Mouse (Mus musculus) neural tube, embryonic 15.5 days (tissue): ENCODE results near the gene Fndc9. TPM values are rescaled to one million over a fixed set of nuclear protein-coding genes. Genes with fewer than 3 reads are reported as not detected.

ENCODE experiments used
- ATAC-seq: fragments of 200-750 bp; cut with Nextera tagmentation; 2 replicates; pipeline ENCODE4 v1.8.0; 2017; ENCODE audit warnings: mild to moderate bottlenecking, moderate TSS enrichment, moderate library complexity; ENCODE audit not compliant: low FRiP score
- H3K27ac ChIP-seq: fragments of 300-500 bp; sonication (generic); replicated peaks from 2 replicates; pipeline ENCODE4 v1.5.1; 2015; ENCODE audit warnings: mild to moderate bottlenecking, inconsistent platforms
- H3K27me3 ChIP-seq: fragments of 300-500 bp; sonication (generic); replicated peaks from 2 replicates; pipeline ENCODE4 v1.6.1; 2015; ENCODE audit warnings: inconsistent platforms
- H3K36me3 ChIP-seq: fragments of 300-500 bp; sonication (generic); 2 replicates; pipeline ENCODE4 v1.6.1; 2015; ENCODE audit warnings: inconsistent platforms
- H3K4me1 ChIP-seq: fragments of 300-500 bp; sonication (generic); 2 replicates; pipeline ENCODE4 v1.6.1; 2015; ENCODE audit warnings: inconsistent platforms
- H3K4me2 ChIP-seq: fragments of 300-500 bp; sonication (generic); 2 replicates; pipeline ENCODE4 v1.6.1; 2015; ENCODE audit warnings: inconsistent platforms, mild to moderate bottlenecking, moderate library complexity
- H3K4me3 ChIP-seq: fragments of 300-500 bp; sonication (generic); replicated peaks from 2 replicates; pipeline ENCODE4 v1.5.1; 2015; ENCODE audit warnings: mild to moderate bottlenecking, inconsistent platforms
- H3K9ac ChIP-seq: fragments of 300-500 bp; sonication (generic); replicated peaks from 2 replicates; pipeline ENCODE4 v1.6.1; 2015; ENCODE audit warnings: mild to moderate bottlenecking, inconsistent platforms
- H3K9me3 ChIP-seq: fragments of 300-500 bp; sonication (generic); replicated peaks from 2 replicates; pipeline ENCODE4 v1.6.1; 2016; ENCODE audit warnings: inconsistent platforms
- WGBS: fragments of 180-500 bp; shearing (Covaris S2); methylation state at CpG from one replicate; pipeline ENCODE4 v1.1.7; 2015; ENCODE audit warnings: mixed read lengths; 5-methylcytosine and 5-hydroxymethylcytosine counted together
- polyA plus RNA-seq: library from polyadenylated mRNA; unstranded; fragments of >200 nt; fragmentation: Nextera tagmentation; extraction: Ambion mirVana; gene quantifications from 2 replicates; pipeline ENCODE4 v1.2.1, GENCODE M21; 2015

Fndc9 gene
- polyA plus RNA-seq, 1 experiment from 2014 or later: 2.3 TPM

- no peaks in the 10 kb centered on the region for H3K4me1 ChIP-seq
- no peaks in the 10 kb centered on the region for H3K27me3 ChIP-seq
- H3K9ac ChIP-seq: no peak overlapping the region
- ATAC-seq: no peak
- 82% methylated on average over 12 of the region's 12 CpGs for WGBS
- H3K9me3 ChIP-seq: no peaks in the 10 kb centered on the region
- no peak overlapping the region for H3K4me3 ChIP-seq
- H3K4me2 ChIP-seq: no peak overlapping the region
- peaks cover 87% of the 10 kb centered on the region for H3K36me3 ChIP-seq
- H3K27ac ChIP-seq: no peak overlapping the region
Measured at GRCm38 (mm10) chr11:46278709-46279108, 43.4 kb downstream of the Fndc9 start.

GRCm38 (mm10) chr11:46282612-46283011 is 47.3 kb downstream of the Fndc9 start:
- Histone ChIP-seq H3K27ac (no peak overlapping the region), H3K9ac (no peak overlapping the region), H3K27me3 (no peaks in the 10 kb centered on the region), H3K4me1 (peaks cover 4% of the 10 kb centered on the region; the same call in 1 of the 2 replicates), H3K4me2 (no peak overlapping the region), H3K36me3 (peaks cover 76% of the 10 kb centered on the region), H3K9me3 (no peaks in the 10 kb centered on the region), H3K4me3 (no peak overlapping the region)
- ATAC-seq: no peak
- 93% methylated on average over 5 of the region's 5 CpGs for WGBS

DNA sequence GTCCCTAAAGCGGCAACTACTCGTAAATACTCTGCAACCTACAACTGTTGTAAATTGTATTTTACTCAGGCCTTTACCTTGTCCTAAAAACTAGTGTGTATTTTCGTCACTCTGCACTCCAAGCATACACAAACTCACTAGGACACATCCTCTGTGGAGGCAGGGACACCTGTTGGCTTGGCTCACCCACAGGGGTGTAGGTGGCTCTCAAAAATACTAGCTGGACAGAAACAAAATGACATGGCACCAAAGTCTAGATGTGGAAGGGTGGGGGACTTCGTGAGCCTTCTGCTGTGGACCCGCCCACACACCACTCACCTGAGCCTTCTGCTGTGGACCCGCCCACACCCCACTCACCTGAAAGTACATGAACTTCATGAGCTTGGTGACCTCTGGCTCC is 48.5 kb downstream of the Fndc9 start:
- no peak overlapping the region for H3K4me3 ChIP-seq
- no peaks in the 10 kb centered on the region for H3K27me3 ChIP-seq
- H3K27ac ChIP-seq: no peak overlapping the region
- peaks cover 4% of the 10 kb centered on the region; the same call in 1 of the 2 replicates for H3K4me1 ChIP-seq
- H3K36me3 ChIP-seq: peaks cover 75% of the 10 kb centered on the region
- 93% methylated on average over 6 of the region's 6 CpGs for WGBS
- H3K9me3 ChIP-seq: no peaks in the 10 kb centered on the region
- no peak overlapping the region for H3K9ac ChIP-seq
- no peak overlapping the region for H3K4me2 ChIP-seq
- no peak for ATAC-seq

DNA sequence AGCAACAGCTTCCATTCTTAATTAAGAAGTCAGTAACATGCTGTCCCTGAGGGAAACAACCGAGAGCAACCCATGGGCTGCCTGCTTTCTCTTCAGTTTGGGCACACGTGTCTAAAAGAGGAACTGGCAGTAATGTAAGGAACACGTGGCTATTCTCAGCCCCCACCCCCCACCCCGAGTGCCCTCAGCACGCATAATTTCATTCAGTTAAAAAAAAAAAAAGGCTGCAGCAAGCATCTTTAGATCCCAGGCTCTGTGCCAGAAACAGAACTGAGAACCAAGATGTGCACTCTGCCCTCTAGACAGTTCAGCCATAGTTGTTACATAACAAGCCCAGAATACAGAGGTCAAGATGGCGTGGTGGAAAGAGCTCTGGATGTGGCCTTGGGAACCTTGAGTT is 51.5 kb downstream of the Fndc9 start:
- no peak overlapping the region for H3K9ac ChIP-seq
- peaks cover 63% of the 10 kb centered on the region for H3K36me3 ChIP-seq
- no peak overlapping the region for H3K27ac ChIP-seq
- H3K4me3 ChIP-seq: no peak overlapping the region
- no peaks in the 10 kb centered on the region for H3K27me3 ChIP-seq
- H3K4me1 ChIP-seq: peaks cover 14% of the 10 kb centered on the region
- no peaks in the 10 kb centered on the region for H3K9me3 ChIP-seq
- no peak for ATAC-seq
- no peak overlapping the region for H3K4me2 ChIP-seq
- 37% methylated on average over 6 of the region's 6 CpGs for WGBS

DNA sequence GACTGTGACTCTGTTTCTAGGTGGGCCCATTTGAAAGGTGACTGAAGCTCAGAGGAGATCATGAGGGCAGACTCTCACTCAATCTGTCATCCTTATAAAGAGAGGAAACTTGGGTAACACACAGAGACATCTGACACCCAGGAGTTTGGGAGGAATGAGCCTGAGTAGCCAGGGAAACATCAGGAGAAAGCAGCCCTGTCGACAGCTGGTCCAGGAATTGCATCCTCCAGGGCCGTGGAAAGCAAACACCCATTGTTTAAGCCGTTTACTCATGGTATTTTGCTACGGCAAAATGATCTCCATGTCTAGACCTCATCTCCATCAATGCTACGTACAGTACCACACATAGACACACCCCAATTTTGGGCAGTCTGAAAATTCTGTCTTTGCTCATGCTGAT is 52.8 kb downstream of the Fndc9 start:
- H3K9ac ChIP-seq: no peak overlapping the region
- H3K4me3 ChIP-seq: no peak overlapping the region
- H3K27ac ChIP-seq: no peak overlapping the region
- no peaks in the 10 kb centered on the region for H3K27me3 ChIP-seq
- peaks cover 14% of the 10 kb centered on the region for H3K4me1 ChIP-seq
- H3K4me2 ChIP-seq: no peak overlapping the region
- peaks cover 50% of the 10 kb centered on the region for H3K36me3 ChIP-seq
- no peak for ATAC-seq
- 75% methylated on average over 5 of the region's 5 CpGs for WGBS
- no peaks in the 10 kb centered on the region for H3K9me3 ChIP-seq

DNA sequence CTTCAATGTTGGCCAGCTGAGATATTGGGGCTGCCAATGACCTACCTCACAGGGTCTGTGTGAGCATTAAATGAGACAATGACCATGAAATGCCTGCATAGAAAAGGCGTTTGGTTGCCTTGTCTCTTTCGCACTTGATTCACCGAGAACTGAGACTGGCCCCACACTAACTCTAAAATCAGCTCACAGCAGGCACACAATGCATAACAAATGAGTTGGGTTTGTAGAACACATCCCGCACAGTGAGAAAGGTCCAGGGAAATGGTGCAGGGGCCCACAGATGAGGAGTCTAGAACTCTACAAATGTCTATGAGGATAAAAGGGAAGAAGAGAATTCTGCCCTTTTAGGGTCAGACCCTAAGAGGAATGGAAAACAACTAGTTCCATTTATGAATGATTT is 53.7 kb downstream of the Fndc9 start:
- Histone ChIP-seq H3K4me3 (no peak overlapping the region), H3K4me2 (no peak overlapping the region), H3K9ac (no peak overlapping the region), H3K36me3 (peaks cover 40% of the 10 kb centered on the region), H3K9me3 (no peaks in the 10 kb centered on the region), H3K4me1 (peaks cover 14% of the 10 kb centered on the region), H3K27ac (no peak overlapping the region), H3K27me3 (no peaks in the 10 kb centered on the region)
- WGBS: 28% methylated on average over 4 of the region's 4 CpGs
- no peak for ATAC-seq

Other genes starting within 250 kb of the Fndc9 start
- 4.5 and 6.6 TPM in 2 replicates for gene Gm12166, start 183.2 kb upstream of the Fndc9 start, polyA plus RNA-seq
- 13.7 and 16.8 TPM in 2 replicates for gene Adam19, start 179.5 kb upstream of the Fndc9 start, polyA plus RNA-seq
- gene Nipal4, start 69.0 kb upstream of the Fndc9 start, polyA plus RNA-seq: 0.15 and 0.75 TPM in 2 replicates
- 88.0 and 91.1 TPM in 2 replicates for gene Cyfip2, start 77.3 kb downstream of the Fndc9 start, polyA plus RNA-seq
- gene Itk, start 154.0 kb downstream of the Fndc9 start, polyA plus RNA-seq: 2.3 TPM in 1 of 2 replicates, not detected in the other
- gene Fam71b, start 161.0 kb downstream of the Fndc9 start, polyA plus RNA-seq: not detected in 2 replicates
- gene Med7, start 201.4 kb downstream of the Fndc9 start, polyA plus RNA-seq: 64.0 and 66.6 TPM in 2 replicates
- gene Havcr2, start 219.4 kb downstream of the Fndc9 start, polyA plus RNA-seq: 0.29 and 0.36 TPM in 2 replicates